ENCODE assay signal across 8 mouse cellular contexts in genomic region chr8:122342806-122343209, GRCm38 (mm10). TPM values are rescaled to one million over a fixed set of nuclear protein-coding genes. Genes with fewer than 3 reads are reported as not detected.
DNase-seq lines count a peak whose midpoint lies in the region; ATAC-seq and TF ChIP-seq lines count a peak whose summit lies in the region.

No protein-coding gene starts in this region.

- H3K9ac ChIP-seq in hindbrain, postnatal 0 days (replicated peaks; ENCODE audit: low read length), result no peak overlapping the region
- H3K9ac ChIP-seq in limb, embryonic 14.5 days (ENCODE audit: low read depth, low read length, severe bottlenecking), result peak overlapping the region; percentile 6; the same call in 1 of the 2 replicates
- H3K9ac ChIP-seq in neural tube, embryonic 12.5 days, result no peak overlapping the region

- no peak; the same call in 1 of the 2 replicates for ATAC-seq in hindbrain, postnatal 0 days
- no peak for ATAC-seq in limb, embryonic 14.5 days (ENCODE audit: low FRiP score, low read depth)
- ATAC-seq in neural tube, embryonic 12.5 days (ENCODE audit: low FRiP score, low read depth), result 0 out of 2 replicates have a peak, but pooled peaks have one; percentile 13

- TF ChIP-seq POLR2A in limb, embryonic 14.5 days (IDR thresholded peaks at IDR 0.05; ENCODE audit: borderline replicate concordance, extremely low read depth, insufficient read depth, insufficient read length), result no peak

- WGBS in hindbrain, postnatal 0 days, result 7% methylated on average over 9 of the region's 9 CpGs
- 9% methylated on average over 9 of the region's 9 CpGs for WGBS in limb, embryonic 14.5 days
- WGBS in neural tube, embryonic 12.5 days, result 7% methylated on average over 9 of the region's 9 CpGs

- H3K4me2 ChIP-seq in hindbrain, postnatal 0 days (ENCODE audit: low read depth, low read length), result peak overlapping the region; percentile 51
- peak overlapping the region; percentile 53 for H3K4me2 ChIP-seq in limb, embryonic 14.5 days (replicated peaks; ENCODE audit: low read depth, low read length, severe bottlenecking)
- peak overlapping the region; percentile 52 for H3K4me2 ChIP-seq in neural tube, embryonic 12.5 days (replicated peaks)

- DNase-seq in 416B (ENCODE audit: low read depth) (peak; percentile 82), NIH3T3 (ENCODE audit: low read depth) (peak; percentile 56)
- DNase-seq in frontal cortex, postnatal 14 days (ENCODE audit: low spot score in 2 of 2), result peak; percentile 51 to 68
- no peak for DNase-seq in hindbrain, postnatal 0 days (ENCODE audit: low spot score)
- DNase-seq in limb, embryonic 14.5 days (ENCODE audit: low spot score), result peak; percentile 44
- no peak for DNase-seq in spleen, adult 18-20 months
- no peak for DNase-seq in urinary bladder, postnatal 36 days (ENCODE audit: low spot score in 2 of 2)

- H3K27ac ChIP-seq in hindbrain, postnatal 0 days, result no peak overlapping the region
- no peak overlapping the region for H3K27ac ChIP-seq in limb, embryonic 14.5 days (replicated peaks; ENCODE audit: low read depth, low read length)
- H3K27ac ChIP-seq in neural tube, embryonic 12.5 days, result no peak overlapping the region

- H3K4me1 ChIP-seq in hindbrain, postnatal 0 days (ENCODE audit: insufficient read depth, low read length), result peaks cover 15% of the 10 kb centered on the region
- H3K4me1 ChIP-seq in limb, embryonic 14.5 days (ENCODE audit: control insufficient read depth, insufficient read depth, low read length), result peaks cover 23% of the 10 kb centered on the region
- H3K4me1 ChIP-seq in neural tube, embryonic 12.5 days, result peaks cover 19% of the 10 kb centered on the region

- no peaks in the 10 kb centered on the region for H3K9me3 ChIP-seq in hindbrain, postnatal 0 days (ENCODE audit: low read length)
- H3K9me3 ChIP-seq in limb, embryonic 14.5 days (ENCODE audit: control insufficient read depth, low read length), result no peaks in the 10 kb centered on the region
- H3K9me3 ChIP-seq in neural tube, embryonic 12.5 days, result no peaks in the 10 kb centered on the region

- H3K36me3 ChIP-seq in hindbrain, postnatal 0 days (ENCODE audit: insufficient read depth, low read length), result no peaks in the 10 kb centered on the region
- H3K36me3 ChIP-seq in limb, embryonic 14.5 days (ENCODE audit: control insufficient read depth, insufficient read depth, low read length), result no peaks in the 10 kb centered on the region
- no peaks in the 10 kb centered on the region for H3K36me3 ChIP-seq in neural tube, embryonic 12.5 days

- 0 out of 2 replicates have a peak overlapping the region, but pooled peaks have one; percentile 10 for H3K4me3 ChIP-seq in hindbrain, postnatal 0 days (ENCODE audit: low read length)
- no peak overlapping the region for H3K4me3 ChIP-seq in limb, embryonic 14.5 days (replicated peaks; ENCODE audit: low read length)
- no peak overlapping the region for H3K4me3 ChIP-seq in neural tube, embryonic 12.5 days

- H3K27me3 ChIP-seq in hindbrain, postnatal 0 days (ENCODE audit: insufficient read depth, low read length), result peaks cover 8% of the 10 kb centered on the region; the same call in 1 of the 2 replicates
- peaks cover 10% of the 10 kb centered on the region for H3K27me3 ChIP-seq in limb, embryonic 14.5 days (ENCODE audit: control insufficient read depth, insufficient read depth, low read length)
- peaks cover 52% of the 10 kb centered on the region for H3K27me3 ChIP-seq in neural tube, embryonic 12.5 days (replicated peaks)

- no peak for TF ChIP-seq CTCF in hindbrain, postnatal 0 days (IDR thresholded peaks at IDR 0.05; ENCODE audit: low read depth)

RNA-seq across cellular contexts. Expression of gene Trhr2, which starts 17.7 kb away (rescaled TPM):
- total RNA-seq in hindbrain, postnatal 0 days (2014; rRNA removed), result 2.0 and 3.2 TPM in 2 replicates
- polyA plus RNA-seq in hindbrain, postnatal 0 days (2015; fragmentation: Nextera tagmentation; extraction: Ambion mirVana), result 0.45 and 0.57 TPM in 2 replicates
- polyA plus RNA-seq in limb, embryonic 14.5 days (2012; rRNA removed), result 1.7 and 3.2 TPM in 2 replicates
- polyA plus RNA-seq in limb, embryonic 14.5 days (2014; fragmentation: Nextera tagmentation; extraction: Ambion mirVana), result 0.25 TPM in 1 of 2 replicates, not detected in the other
- polyA plus RNA-seq in neural tube, embryonic 12.5 days (2016; fragmentation: Nextera tagmentation; extraction: Ambion mirVana), result not detected in 2 replicates

RNA-seq across cellular contexts. Expression of gene Zc3h18, which starts 33.6 kb away (rescaled TPM):
- 24.4 and 25.6 TPM in 2 replicates for total RNA-seq in hindbrain, postnatal 0 days (2014; rRNA removed)
- 25.2 and 25.3 TPM in 2 replicates for polyA plus RNA-seq in hindbrain, postnatal 0 days (2015; fragmentation: Nextera tagmentation; extraction: Ambion mirVana)
- polyA plus RNA-seq in limb, embryonic 14.5 days (2012; rRNA removed), result 50.9 and 58.1 TPM in 2 replicates
- 31.3 and 38.5 TPM in 2 replicates for polyA plus RNA-seq in limb, embryonic 14.5 days (2014; fragmentation: Nextera tagmentation; extraction: Ambion mirVana)
- polyA plus RNA-seq in neural tube, embryonic 12.5 days (2016; fragmentation: Nextera tagmentation; extraction: Ambion mirVana), result 57.1 and 62.4 TPM in 2 replicates

Comparison
In these comparisons a context has a peak if more than half of its experiments do, and no peak if none do; other contexts are left out.
1. DNase-seq: peak in 416B (single experiment), NIH3T3 (single experiment), frontal cortex, postnatal 14 days (2 of 2) and limb, embryonic 14.5 days (single experiment); none in hindbrain, postnatal 0 days (single experiment), spleen, adult 18-20 months (0 of 2) and urinary bladder, postnatal 36 days (0 of 2).
2. Peak in every context shown above with its lines, with median percentiles within 50 percentile points of each other: H3K4me2 ChIP-seq.